Mouse (Mus musculus): Measurements from ENCODE around the gene Bbs1. TPM values are rescaled to one million over a fixed set of nuclear protein-coding genes. Genes with fewer than 3 reads are reported as not detected.
"Not testable (repeated sequence)": the region's sequence is repeated elsewhere in the genome, so short reads cannot be mapped to it uniquely, and the experiment has no call there.

Gene Bbs1
- total RNA-seq (2017): 2.3 and 3.2 TPM in 2 replicates

DNA sequence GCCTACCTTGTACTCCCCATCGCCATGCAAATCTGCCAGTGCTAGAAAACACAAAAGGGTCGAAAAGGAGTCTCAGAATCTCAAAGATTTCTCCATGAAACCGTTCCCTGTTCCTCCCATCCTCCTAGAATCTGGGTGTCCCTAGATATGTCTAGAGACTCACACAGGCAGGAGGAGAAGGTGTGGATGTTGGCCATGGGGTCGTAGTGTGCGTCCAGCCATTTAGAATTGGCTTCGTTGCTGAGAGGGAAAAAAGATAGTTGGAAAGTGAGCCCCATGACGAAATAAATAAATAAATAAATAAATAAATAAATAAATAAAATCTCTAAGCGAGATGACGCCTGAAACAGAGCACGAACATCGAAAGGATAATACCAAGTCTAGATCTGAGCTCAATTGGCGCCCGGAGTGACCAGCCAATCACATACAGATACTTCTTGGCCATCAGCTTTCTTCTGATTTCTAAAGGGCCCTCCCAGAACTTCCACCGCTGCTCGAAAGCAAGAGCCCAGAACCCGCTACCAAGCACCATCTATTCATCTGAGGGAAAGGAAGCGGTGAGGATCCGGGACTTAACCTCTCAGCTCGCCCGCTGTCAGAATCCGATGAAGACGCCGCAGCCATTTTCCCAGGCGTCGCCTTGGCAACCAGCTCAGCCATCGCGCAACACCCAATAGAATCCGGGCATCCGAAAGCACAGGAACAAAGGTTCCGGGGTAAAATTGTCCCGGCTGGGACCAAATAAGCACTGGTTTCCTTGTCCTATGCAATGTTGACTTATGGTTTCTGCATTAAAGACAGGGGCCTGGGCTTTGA lies at the start of gene Bbs1:
Bbs1 (minus strand) TSS at position 650 of the 816 bp plus-strand sequence.
- ATAC-seq (replicated peaks in 1 of 2; ENCODE audit: insufficient read depth in 1 of 2, low FRiP score in 2 of 2, low TSS enrichment in 1 of 2, low read depth in 1 of 2, poor library complexity in 2 of 2, severe bottlenecking in 2 of 2): peak; percentile 72 to 80

DNA sequence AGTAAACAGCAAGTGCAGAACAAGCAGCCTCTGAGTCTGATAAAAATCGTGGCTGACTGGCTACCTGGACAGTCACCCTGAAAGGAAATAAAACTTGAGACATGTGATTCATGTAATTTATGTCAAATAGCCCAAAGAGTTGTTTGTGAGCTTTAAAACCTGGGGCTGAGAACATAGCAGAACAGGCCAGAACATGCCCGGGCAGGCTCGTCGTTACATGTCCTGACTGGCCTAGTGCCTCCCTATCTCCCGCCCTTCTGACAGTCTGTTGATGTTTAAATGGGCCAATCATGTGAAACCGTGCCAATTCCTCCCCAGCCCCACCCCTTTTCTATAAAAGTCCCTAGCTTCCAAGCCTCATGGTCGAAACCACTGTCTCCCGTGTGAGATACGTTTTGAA lies 42.2 kb upstream of the Bbs1 start:
- not testable (repeated sequence) for ATAC-seq (replicated peaks in 1 of 2; ENCODE audit: insufficient read depth in 1 of 2, low FRiP score in 2 of 2, low TSS enrichment in 1 of 2, low read depth in 1 of 2, poor library complexity in 2 of 2, severe bottlenecking in 2 of 2)

DNA sequence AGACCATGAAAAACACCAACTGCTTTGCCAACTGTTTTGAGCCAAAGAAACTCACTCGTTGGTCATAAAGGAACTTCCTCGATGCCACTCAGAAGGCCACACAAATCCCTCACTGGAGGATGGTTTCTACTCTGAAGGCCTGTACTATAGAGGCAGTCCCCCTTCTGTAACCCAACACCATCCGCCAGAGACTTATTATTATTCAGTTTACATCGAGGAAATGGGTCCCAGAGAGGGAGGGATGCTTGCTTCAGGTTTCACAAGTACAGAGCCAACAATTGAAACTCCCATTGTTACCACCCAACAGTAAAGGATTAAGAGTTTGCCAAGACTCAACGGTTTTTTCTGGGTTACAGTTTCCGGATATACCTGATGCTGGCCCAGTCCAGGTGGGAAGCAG lies 39.1 kb upstream of the Bbs1 start:
- no peak for ATAC-seq (replicated peaks in 1 of 2; ENCODE audit: insufficient read depth in 1 of 2, low FRiP score in 2 of 2, low TSS enrichment in 1 of 2, low read depth in 1 of 2, poor library complexity in 2 of 2, severe bottlenecking in 2 of 2)

DNA sequence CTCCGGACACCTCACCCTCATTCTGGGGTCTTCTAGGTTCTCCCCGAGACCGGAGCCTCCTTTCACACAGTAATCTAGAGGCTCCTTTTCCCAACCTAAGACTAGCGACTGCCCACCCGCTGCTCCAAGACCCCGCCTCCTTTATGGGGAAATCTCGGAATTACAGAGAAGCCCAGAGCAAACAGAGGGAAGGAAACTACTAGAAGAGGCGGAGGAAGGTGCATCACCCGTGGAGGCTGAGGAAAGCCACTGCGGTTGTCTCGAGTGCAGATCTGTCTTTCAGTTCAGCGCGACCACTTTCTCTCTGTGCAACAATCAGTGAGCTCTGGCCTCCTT lies 36.8 kb upstream of the Bbs1 start:
- no peak; a peak in 1 of 4 replicates for ATAC-seq (replicated peaks in 1 of 2; ENCODE audit: insufficient read depth in 1 of 2, low FRiP score in 2 of 2, low TSS enrichment in 1 of 2, low read depth in 1 of 2, poor library complexity in 2 of 2, severe bottlenecking in 2 of 2)

DNA sequence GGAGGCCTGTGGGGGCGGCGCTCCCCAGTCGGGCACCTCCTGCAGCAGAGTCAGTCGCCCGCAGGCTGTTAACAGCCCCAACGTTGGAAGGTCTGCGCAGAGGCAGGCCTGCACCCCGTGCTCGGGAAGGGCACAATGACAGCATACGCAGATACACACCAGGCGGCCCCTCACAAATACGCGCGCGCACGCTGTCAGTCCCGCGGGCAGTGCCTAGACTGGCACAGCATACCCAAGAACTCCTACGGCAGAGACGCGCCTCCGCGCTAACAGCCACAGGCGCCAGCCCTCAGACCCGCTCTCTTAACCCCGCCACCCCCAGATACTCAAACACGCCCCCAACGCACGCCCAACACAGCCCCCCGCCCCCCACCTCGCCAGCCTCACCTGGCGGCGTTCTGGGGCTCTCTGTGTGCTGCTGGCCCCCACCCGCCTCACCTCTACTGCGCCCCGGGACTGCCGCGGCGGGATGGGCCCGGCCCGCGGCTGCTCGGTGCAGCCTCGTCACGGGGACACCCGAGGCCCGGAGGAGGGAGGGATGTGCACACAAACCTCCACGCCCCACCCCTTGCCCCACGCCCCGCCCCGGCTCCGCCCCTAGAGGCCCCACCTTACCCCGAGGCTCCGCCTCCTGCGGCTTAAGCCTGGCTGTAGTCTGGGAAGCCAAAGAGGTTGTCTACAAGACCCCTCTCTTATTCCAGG lies 36.3 kb upstream of the Bbs1 start, which contains the start of gene Peli3:
Peli3 (minus strand) TSS at position 577 of the 702 bp plus-strand sequence.
- peak; percentile 68 to 69 for ATAC-seq (replicated peaks in 1 of 2; ENCODE audit: insufficient read depth in 1 of 2, low FRiP score in 2 of 2, low TSS enrichment in 1 of 2, low read depth in 1 of 2, poor library complexity in 2 of 2, severe bottlenecking in 2 of 2)

DNA sequence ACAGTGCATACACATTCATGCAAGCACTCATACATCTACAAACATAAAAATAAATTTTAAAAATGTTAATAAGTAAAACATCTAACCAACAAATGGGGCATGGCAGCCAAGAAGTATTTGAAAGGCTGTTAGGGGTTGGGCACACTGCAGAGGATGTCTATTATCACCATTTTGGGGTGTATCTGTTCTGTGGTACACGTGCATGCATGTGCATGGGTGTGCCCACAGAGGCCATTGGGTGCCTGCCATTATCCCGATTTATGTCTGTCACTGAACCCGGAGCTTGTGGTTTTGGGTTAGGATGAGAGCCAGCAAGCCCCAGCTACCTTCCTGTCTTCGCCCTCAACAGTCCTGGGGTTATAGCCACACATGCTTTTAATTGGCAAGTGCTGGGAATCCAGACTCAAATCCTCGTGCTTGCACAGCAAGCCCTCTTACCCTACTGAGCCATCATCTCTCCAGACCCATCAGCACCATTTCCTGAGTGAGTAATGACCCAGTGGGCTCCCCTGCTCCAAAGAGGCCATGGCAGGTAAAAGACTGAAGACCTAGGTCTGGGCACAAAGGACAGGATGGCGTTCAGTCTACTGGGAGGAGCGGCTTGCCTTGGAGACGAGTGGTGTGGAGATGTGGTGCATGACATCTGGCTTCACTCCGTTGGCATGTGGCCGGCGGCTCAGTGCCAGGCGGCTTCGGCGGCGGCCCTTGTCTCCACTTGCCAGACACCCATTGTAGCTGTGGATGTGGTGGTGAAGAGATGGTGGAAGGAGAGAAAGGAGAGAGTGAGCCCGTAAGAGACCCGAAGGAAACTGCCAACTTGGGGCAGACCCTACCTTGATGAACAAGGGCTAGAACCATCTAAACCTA lies 31.2 kb upstream of the Bbs1 start:
- ATAC-seq (replicated peaks in 1 of 2; ENCODE audit: insufficient read depth in 1 of 2, low FRiP score in 2 of 2, low TSS enrichment in 1 of 2, low read depth in 1 of 2, poor library complexity in 2 of 2, severe bottlenecking in 2 of 2): peak in 1 of 2 experiments; percentile 21; a peak in 1 of 4 replicates

DNA sequence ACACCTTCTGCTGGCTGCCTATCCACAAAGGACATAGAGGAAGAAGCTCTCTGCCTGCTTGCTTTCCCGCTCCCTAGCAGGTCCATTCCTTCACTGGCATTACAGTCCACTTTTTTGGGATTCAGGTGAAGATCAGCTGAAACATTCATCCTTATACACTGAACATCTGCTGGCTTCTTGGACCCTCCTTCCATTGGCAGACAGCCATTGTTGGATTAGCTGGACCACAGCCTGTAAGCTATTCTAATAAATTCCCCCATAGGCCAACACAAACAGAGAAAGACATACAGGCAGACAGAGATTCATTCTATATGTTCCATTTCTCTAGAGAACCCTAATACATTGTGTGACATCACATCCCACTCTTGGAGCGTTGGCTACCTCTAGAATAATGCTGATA lies 30.5 kb upstream of the Bbs1 start:
- no peak for ATAC-seq (replicated peaks in 1 of 2; ENCODE audit: insufficient read depth in 1 of 2, low FRiP score in 2 of 2, low TSS enrichment in 1 of 2, low read depth in 1 of 2, poor library complexity in 2 of 2, severe bottlenecking in 2 of 2)

DNA sequence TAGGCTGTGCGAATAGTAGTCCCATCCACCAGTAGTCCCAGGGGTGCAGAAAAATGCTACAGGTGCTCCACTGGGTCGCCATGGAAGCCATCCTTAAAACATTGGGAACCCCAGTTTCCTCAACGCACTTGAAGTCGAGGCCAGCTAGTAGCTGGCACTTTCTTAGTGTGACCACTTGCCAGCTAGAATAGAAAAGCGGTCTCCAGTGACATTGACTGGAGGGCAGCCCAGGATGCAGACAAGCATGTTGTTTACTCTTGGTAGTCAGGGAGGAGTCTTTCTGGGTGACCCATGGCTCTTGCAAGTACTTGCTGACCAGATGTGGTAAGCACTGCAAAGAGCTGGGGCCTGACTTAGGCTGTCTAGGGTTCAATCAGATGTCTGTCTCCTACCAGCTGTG lies 22.4 kb upstream of the Bbs1 start:
- no peak for ATAC-seq (replicated peaks in 1 of 2; ENCODE audit: insufficient read depth in 1 of 2, low FRiP score in 2 of 2, low TSS enrichment in 1 of 2, low read depth in 1 of 2, poor library complexity in 2 of 2, severe bottlenecking in 2 of 2)

DNA sequence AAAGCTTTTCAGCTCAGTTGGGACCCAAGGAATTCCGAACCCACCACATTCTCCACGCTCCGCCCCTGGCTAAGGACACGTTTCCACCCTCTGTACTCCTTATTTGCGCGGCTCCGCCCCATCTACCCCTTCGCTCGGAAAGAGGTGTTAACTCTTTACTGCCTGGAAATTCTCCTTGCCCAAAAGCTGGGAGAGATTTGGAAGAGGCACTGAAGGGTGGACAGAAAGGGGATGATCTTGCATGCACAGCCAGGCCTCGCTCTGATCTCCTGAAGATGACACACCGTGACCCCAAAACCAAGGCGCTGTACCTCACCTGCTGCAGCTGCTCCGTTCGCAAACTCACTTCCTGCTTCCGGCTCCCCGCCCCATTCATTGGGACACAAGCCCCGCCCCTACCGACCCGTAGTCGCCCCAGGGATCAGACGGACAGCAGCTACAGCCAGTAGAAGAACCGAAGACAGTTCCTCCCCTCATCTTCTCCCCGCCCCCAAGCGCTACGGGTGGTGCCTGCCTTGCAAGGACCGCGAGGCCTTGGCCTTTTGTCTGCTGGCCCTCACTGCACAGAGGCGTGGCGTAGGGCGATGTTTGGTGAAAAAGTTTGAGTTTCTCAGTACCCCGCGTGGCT lies 21.6 kb upstream of the Bbs1 start, which contains the start of gene Dpp3:
Dpp3 (minus strand) TSS at position 384 of the 628 bp plus-strand sequence.
- ATAC-seq (replicated peaks in 1 of 2; ENCODE audit: insufficient read depth in 1 of 2, low FRiP score in 2 of 2, low TSS enrichment in 1 of 2, low read depth in 1 of 2, poor library complexity in 2 of 2, severe bottlenecking in 2 of 2): peak; percentile 99 to 100

DNA sequence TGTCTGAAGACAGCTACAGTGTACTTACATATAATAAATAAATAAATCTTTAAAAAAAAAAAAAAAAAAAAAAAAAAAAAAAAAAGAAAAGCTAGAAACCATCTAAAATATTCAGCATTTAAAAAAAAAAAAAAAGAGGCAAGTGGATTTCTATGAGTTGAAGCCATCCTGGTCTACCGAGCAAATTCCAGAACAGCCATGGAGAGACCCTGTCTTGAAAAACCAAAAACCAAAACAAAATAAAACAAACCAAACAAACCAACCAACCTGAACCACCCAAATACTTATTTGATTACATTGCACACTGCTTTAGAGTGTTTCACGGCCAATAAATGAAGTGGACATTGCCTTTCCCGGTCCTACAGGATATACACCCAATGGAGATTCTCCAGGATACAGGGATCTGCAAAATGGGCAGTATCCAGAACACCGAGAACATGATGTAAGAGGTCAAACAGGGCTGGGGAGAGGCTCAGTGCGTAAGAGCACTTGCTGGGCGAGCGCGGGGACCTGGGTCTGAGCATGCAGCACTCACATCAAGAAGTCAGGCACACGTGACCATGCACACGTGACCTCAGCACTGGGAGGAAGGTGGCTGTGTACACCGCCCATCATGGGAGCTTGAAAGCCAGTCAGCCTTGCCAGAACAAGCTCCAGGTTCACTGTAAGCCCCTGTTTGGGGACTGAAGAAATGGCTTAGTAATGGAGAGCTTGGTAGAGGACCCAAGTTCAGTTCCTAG lies 18.9 kb upstream of the Bbs1 start:
- ATAC-seq (replicated peaks in 1 of 2; ENCODE audit: insufficient read depth in 1 of 2, low FRiP score in 2 of 2, low TSS enrichment in 1 of 2, low read depth in 1 of 2, poor library complexity in 2 of 2, severe bottlenecking in 2 of 2): no peak

DNA sequence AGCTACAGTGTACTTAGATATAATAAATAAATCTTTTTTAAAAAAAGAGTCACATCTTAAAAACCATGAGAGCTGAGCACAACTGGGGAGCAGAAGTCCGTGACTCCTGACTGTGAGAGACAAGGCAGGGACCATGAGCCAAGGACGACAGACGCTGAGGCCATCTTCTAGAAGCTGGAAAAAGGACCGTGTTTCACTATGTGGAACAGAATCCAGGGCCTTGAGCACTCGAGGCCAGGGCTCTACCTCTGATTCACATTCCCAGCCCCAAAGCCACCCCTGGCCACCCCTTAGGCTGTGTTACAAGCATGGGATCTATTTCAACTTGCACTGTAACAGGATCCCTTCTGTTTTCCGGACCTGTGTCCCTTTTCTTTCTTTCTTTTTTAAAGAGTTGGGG lies 13.2 kb upstream of the Bbs1 start:
- no peak for ATAC-seq (replicated peaks in 1 of 2; ENCODE audit: insufficient read depth in 1 of 2, low FRiP score in 2 of 2, low TSS enrichment in 1 of 2, low read depth in 1 of 2, poor library complexity in 2 of 2, severe bottlenecking in 2 of 2)

DNA sequence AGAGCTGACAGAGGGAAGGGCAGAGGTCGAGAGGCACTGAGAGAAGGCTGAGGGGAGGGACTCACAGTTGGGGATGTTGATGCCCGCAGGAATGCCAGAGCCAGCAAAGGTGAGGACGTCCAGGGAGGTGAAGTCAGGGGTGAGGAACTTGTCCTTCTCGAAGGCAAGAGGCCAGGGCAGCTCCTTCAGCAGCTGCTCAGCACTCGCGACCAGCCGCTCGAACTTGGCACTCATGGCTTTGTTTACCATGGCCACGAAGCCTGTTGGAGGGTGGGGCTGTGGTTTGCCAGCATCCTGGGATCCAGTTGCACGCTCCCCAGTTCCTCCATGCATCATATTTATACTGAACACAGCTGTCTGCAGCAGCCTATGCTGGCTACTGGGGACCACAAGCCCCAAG lies 10.4 kb upstream of the Bbs1 start:
- ATAC-seq (replicated peaks in 1 of 2; ENCODE audit: insufficient read depth in 1 of 2, low FRiP score in 2 of 2, low TSS enrichment in 1 of 2, low read depth in 1 of 2, poor library complexity in 2 of 2, severe bottlenecking in 2 of 2): no peak

DNA sequence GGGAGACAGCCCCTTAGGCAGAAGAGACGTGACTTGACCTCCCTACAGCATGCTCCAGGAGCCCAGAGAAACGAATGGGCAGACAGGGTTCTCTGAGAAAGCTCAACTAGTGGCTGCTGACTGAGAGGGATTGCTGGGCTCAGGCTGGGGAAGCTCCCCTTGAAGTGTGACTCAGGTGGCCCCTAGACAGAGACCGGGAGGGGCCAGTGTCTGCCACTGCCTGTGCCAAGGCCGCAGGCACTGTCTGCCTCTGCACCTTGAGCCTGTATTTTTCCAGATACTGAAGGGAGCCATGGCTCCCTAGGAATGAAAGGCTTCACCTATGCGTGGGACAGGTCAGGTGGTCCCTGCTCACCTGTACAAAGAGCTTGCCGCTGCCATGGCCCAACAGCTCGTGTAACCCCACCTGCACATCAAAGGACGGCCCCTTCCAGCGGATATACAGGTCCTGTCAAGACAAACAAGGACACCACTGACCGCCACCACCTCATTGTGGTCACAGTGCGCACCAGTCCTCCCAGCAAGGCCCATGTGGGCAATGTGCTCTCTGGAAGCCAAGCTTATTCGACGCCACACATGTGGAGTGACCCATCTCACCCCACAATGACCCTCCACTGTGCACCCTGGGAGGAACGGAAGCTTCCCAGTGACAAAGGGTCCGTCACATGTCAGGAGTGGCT lies 9.6 kb upstream of the Bbs1 start:
- ATAC-seq (replicated peaks in 1 of 2; ENCODE audit: insufficient read depth in 1 of 2, low FRiP score in 2 of 2, low TSS enrichment in 1 of 2, low read depth in 1 of 2, poor library complexity in 2 of 2, severe bottlenecking in 2 of 2): no peak

DNA sequence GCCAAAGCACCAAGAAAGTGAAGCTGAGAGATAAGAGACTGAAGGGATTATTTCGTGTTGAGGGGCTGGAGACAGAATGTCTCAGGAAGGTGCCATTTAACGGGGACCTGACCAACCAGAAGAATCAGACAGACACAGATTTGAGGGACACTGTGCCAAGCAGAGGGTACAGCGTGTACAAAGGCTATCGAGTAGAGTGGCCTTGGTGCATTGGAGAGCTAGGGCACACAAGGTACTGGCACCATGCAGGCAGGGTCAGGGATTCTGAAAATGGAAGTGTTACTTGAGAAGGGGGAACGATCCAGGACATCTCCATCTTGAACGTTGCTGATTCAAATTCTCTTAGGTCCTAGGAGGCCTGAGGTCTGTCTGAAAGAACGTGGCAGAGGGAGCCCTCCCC lies 2.9 kb upstream of the Bbs1 start:
- ATAC-seq (replicated peaks in 1 of 2; ENCODE audit: insufficient read depth in 1 of 2, low FRiP score in 2 of 2, low TSS enrichment in 1 of 2, low read depth in 1 of 2, poor library complexity in 2 of 2, severe bottlenecking in 2 of 2): no peak

DNA sequence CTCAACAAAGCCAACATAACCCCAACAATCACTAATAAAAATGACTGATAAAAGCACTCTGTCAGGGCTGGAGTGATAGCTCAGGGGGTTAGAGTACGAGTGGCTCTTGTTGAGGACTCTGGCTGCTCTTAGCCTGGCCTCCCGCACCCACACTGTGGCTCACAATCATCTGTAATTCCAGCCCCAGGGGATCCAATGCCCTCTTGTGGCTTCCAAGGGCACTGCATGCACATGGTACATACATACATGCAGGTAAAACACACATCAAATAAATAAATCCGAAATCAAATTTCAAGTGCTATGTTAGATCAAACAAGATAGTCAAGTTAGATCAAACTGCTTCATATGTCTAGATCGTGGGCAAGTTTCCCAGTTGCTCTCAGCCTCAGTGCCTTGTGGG lies 1.7 kb upstream of the Bbs1 start:
- 0 out of 4 replicates have a peak, but pooled peaks of 1 of the 2 experiments have one; percentile 20 for ATAC-seq (replicated peaks in 1 of 2; ENCODE audit: insufficient read depth in 1 of 2, low FRiP score in 2 of 2, low TSS enrichment in 1 of 2, low read depth in 1 of 2, poor library complexity in 2 of 2, severe bottlenecking in 2 of 2)

DNA sequence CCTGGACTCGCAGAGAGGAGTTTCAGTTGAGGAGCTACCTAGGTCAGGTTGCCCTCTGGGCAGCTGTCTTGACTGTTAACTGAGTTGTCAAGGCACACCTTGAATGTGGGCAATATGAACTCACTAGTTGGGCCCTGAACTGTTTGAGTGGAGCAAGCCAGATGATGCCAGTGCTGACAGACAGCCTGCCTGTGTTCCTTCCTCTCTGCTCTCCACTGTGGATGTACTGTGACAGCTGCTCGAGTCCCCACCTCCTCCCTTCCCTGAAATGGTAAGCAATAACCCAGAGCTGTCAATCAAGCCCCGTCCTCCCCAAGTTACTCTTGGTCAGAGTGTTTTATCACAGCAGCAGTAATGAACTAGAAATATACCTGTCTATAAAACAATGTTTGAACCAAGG lies 6.5 kb downstream of the Bbs1 start:
- ATAC-seq (replicated peaks in 1 of 2; ENCODE audit: insufficient read depth in 1 of 2, low FRiP score in 2 of 2, low TSS enrichment in 1 of 2, low read depth in 1 of 2, poor library complexity in 2 of 2, severe bottlenecking in 2 of 2): no peak

All from hematopoietic stem cell, adult 5-6 weeks (primary cell).